Mouse (Mus musculus) liver, adult 2 months (tissue): ENCODE measurements around the gene Adamts20.

Source experiments
- CTCF ChIP-seq: fragments of 200-500 bp; IDR thresholded peaks from 2 replicates; pipeline ENCODE4 v1.5.1; 2011; ENCODE audit warnings: low read depth, low read length, control low read depth
- POLR2A ChIP-seq: fragments of 200-500 bp; IDR thresholded peaks from 2 replicates; pipeline ENCODE4 v1.6.1; 2011; ENCODE audit warnings: low read length, control low read depth; ENCODE audit not compliant: insufficient read depth; ENCODE audit errors: extremely low read depth

DNA sequence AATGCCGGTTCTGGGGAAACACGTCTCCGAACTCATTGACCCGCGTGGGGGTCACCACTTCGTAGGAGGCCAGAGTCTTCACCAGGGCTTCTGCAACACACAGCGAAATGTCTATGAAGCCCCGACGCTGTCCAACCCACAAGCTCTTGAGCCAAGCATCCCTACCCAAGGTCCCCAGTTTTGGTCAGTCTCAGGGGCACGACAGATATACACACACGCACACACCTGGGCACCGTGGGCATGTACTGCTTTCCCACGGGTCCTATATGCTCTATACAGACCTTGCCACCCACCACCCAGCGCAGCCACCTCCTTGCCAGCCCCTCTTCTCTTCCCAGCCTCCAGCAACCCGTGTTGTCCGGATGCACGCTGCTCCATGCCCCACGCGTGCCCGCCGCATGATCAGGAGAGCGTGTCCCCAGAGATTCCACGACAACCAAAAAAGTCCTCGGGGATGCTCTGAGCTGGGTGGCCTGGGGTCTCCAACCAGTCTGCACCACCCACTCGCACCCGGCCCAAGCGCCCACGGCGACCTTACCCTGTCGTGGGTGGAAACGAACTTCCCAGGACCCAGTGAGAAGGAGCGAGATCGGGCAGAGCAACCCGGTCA lies 61.7 kb downstream of the Adamts20 start:
- TF ChIP-seq CTCF: no peak
- no peak for TF ChIP-seq POLR2A
